Mouse (Mus musculus) bone marrow, adult 2 months (tissue): Measurements from ENCODE around the gene Atp6v0b.

ENCODE experiments used
- CTCF ChIP-seq: fragments of 200-500 bp; IDR thresholded peaks from 2 replicates; pipeline ENCODE4 v1.5.1; 2011; ENCODE audit warnings: low read length, control low read depth; ENCODE audit not compliant: control insufficient read depth, insufficient read depth
- POLR2A ChIP-seq: fragments of 200-500 bp; IDR thresholded peaks from 2 replicates; pipeline ENCODE4 v1.6.1; 2011; ENCODE audit warnings: low read depth, mild to moderate bottlenecking, control low read depth, low read length, borderline replicate concordance; ENCODE audit not compliant: control insufficient read depth

DNA sequence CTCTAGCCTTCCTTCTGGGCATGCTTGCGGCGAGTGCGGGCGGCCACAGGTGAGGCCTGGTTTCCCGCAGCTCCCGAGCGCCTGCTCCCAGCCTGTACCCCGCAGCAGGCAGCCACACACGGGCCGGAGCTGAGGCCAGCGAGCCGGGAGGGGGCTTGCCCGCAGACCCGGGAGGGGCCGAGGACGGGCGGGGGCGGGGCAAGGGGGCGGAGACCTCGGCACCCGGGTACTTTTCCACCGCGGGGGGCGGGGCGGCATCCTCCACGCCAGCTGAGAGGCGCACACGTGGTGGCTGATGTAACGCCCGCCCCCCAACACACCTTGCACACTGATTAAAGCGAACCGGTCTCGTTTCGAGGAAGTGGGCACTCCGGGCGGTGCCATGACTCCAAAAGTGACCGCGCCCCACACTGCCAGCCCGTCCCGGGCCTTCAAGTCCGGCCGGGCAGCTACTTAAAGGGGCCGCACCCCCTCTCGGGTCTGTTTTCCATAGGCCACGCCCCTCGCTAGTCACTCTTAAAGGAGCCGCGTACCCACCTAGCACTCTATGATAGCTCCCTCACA lies 50.8 kb downstream of the Atp6v0b start:
- TF ChIP-seq POLR2A = no peak
- no peak for TF ChIP-seq CTCF
